Mouse (Mus musculus) E14TG2a.4 (cell line): Measurements from ENCODE around the gene Dera.
A peak's percentile ranks its signal among the peaks of the same experiment; 100 is the strongest.

ENCODE experiments used
- H3K27me3 ChIP-seq: 2 replicates; pipeline ENCODE4 v1.6.1; 2014; ENCODE audit warnings: low read length, control low read depth; ENCODE audit not compliant: insufficient read depth
- H3K36me3 ChIP-seq: 2 replicates; pipeline ENCODE4 v1.6.1; 2014; ENCODE audit warnings: low read length, control low read depth; ENCODE audit not compliant: insufficient read depth
- H3K4me1 ChIP-seq: replicated peaks from 2 replicates; pipeline ENCODE4 v1.6.1; 2014; ENCODE audit warnings: low read depth, low read length, control low read depth
- H3K4me3 ChIP-seq: replicated peaks from 2 replicates; pipeline ENCODE4 v1.5.1; 2014; ENCODE audit warnings: mild to moderate bottlenecking, low read length
- H3K9me3 ChIP-seq: 2 replicates; pipeline ENCODE4 v1.6.1; 2014; ENCODE audit warnings: low read length, control low read depth
- CTCF ChIP-seq: conservative IDR thresholded peaks from 2 replicates; pipeline ENCODE4 v1.5.1; 2014; ENCODE audit warnings: low read length
- NANOG ChIP-seq: IDR thresholded peaks from 2 replicates; pipeline ENCODE4 v1.6.1; 2014; ENCODE audit warnings: borderline replicate concordance, low read length, mixed read lengths
- POU5F1 ChIP-seq: IDR thresholded peaks from 2 replicates; pipeline ENCODE4 v1.6.1; 2014; ENCODE audit warnings: low read length, borderline replicate concordance

Dera gene

DNA sequence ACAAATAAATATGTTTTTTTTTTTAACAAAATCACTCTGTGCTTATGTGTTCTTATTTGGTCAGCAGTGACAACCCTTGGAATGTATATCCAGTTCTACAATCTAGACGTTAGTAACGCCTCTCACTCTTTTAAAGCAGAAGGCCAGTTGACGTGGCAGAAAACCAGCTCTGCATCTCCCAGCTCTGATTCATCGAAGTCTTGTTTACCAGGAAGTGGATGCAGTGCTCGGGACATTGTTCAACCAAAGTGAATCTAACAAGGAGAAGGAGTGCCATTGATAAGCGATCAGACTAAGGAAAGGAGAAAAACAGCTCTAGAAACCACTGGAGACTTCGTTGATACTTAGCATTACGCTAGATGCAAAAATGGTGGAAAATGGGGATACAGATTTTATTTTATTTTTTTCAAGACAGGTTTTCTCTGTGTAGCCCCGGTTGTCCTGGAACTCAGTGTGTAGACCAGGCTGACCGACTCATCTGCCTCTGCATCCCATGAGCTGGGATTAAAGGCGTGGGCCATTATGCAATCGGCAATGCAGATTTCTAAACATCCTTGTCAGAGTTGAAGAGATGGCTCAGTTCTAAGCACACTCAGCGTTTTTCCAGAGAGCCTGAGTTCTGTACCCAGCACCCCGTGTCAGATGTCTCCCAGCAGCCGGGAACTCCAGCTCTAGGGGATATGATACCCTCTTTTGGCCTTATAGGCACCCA, 32.0 kb upstream of the Dera start:
- no peaks in the 10 kb centered on the region for H3K36me3 ChIP-seq
- no peak overlapping the region for H3K4me3 ChIP-seq
- H3K9me3 ChIP-seq, result no peaks in the 10 kb centered on the region; the same call in 1 of the 2 replicates
- H3K4me1 ChIP-seq, result no peaks in the 10 kb centered on the region
- H3K27me3 ChIP-seq, result no peaks in the 10 kb centered on the region
- no peak for TF ChIP-seq CTCF
- no peak for TF ChIP-seq POU5F1
- TF ChIP-seq NANOG, result no peak

DNA sequence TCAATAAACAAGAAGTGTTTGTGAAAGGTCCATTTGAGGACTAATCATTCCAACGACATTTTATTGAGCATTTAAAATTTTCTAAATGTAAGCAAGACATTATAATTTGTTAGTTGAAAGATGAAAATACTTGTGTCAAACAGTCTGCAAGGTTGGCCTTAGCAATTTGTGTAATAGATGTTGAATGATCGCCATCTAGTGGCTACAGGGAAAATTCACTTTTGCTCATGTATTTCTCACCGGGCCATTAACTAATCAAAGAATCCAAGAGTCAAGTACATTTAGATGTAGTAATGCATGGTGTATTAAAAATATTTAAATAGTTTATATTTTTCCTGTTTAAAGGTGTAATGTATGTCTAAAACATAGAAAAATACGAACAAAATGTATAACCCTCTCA, 30.4 kb upstream of the Dera start:
- no peak overlapping the region for H3K4me3 ChIP-seq
- H3K27me3 ChIP-seq, result no peaks in the 10 kb centered on the region
- no peaks in the 10 kb centered on the region for H3K36me3 ChIP-seq
- H3K4me1 ChIP-seq, result no peaks in the 10 kb centered on the region
- no peaks in the 10 kb centered on the region; the same call in 1 of the 2 replicates for H3K9me3 ChIP-seq
- TF ChIP-seq POU5F1 (no peak), NANOG (no peak), CTCF (peak; percentile 61)

DNA sequence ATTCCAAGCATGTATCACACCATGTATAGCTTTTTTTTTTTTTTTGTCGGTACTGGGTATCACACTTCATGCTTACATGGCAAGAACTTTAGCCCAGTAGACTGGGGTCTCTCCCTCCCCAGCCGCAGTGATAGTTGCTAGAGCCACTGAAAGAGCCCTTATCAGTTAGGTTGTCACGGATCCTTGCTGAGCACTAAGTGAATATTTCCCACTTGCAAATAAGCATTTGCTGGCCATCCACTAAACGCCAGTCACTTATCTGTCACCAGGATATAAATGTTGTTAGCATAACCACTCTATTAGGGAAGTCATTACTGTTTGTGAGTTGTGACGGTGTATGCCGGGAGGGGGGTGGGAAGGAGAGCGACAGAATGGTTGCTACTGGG, 19.9 kb upstream of the Dera start:
- H3K27me3 ChIP-seq, result no peaks in the 10 kb centered on the region
- peaks cover 21% of the 10 kb centered on the region for H3K4me1 ChIP-seq
- peaks cover 20% of the 10 kb centered on the region for H3K36me3 ChIP-seq
- H3K4me3 ChIP-seq, result peak overlapping the region; percentile 95
- no peaks in the 10 kb centered on the region for H3K9me3 ChIP-seq
- TF ChIP-seq NANOG (no peak), CTCF (no peak), POU5F1 (no peak)

- Histone ChIP-seq H3K27me3 (no peaks in the 10 kb centered on the region), H3K4me1 (peaks cover 21% of the 10 kb centered on the region), H3K9me3 (no peaks in the 10 kb centered on the region), H3K4me3 (peak within 1 kb of the TSS; percentile 95), H3K36me3 (peaks cover 26% of the 10 kb centered on the region)
- TF ChIP-seq NANOG (no peak), CTCF (no peak), POU5F1 (no peak)
Observed at GRCm38 (mm10) chr6:137734846-137735609, 19.3 kb upstream of the Dera start, which contains the start of gene Strap. Gene Strap (plus strand): TSS chr6:137735078.

DNA sequence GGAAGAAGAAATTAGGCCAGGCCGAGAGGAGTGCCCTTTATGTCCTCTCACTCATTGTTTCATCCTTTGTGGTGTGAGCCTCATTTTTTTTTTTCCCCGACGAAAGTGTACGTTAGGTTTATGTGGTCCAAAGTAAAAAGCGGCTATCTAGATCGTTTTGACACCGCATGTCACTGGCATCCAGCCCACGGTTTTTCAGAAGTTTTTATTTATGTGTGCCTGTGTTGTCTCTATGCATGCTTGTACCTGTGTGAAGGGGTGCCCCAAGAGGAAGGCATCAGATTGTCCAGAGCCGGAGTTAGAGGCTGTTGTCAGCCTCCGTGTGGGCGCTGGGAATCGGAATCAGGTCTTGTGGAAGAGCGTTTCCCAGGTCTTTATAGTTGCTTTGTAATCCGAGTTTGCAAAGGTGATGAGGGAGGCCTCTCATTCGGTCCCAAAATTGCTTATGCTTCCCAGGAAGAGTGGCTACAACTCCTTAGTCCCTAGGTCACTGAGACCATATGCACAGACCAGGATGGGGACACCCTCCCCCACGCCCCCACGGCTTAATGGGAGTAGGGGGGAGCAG, 18.6 kb upstream of the Dera start:
- H3K4me3 ChIP-seq, result peak overlapping the region; percentile 95
- no peak for TF ChIP-seq NANOG
- no peak for TF ChIP-seq POU5F1
- no peak for TF ChIP-seq CTCF
- peaks cover 32% of the 10 kb centered on the region for H3K36me3 ChIP-seq
- no peaks in the 10 kb centered on the region for H3K27me3 ChIP-seq
- no peaks in the 10 kb centered on the region for H3K9me3 ChIP-seq
- peaks cover 21% of the 10 kb centered on the region for H3K4me1 ChIP-seq

DNA sequence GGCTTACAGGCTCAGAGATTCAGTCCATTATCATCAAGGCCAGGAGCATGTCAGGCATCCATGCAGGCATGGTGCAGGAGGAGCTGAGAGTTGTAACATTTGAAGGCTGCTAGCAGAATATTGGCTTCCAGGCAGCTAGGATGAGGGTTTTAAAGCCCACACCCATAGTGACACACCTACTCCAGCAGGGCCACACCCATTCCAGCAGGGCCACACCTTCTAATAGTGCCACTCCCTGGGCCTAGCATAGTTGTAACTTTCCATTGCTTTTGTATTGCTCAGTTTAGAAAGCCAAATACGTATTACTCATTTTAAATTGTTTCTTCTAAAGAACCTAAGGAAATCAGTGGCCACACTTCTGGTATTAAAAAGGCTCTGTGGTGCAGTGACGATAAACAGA, 13.4 kb upstream of the Dera start:
- peaks cover 31% of the 10 kb centered on the region for H3K4me1 ChIP-seq
- H3K9me3 ChIP-seq, result no peaks in the 10 kb centered on the region
- peaks cover 74% of the 10 kb centered on the region for H3K36me3 ChIP-seq
- H3K4me3 ChIP-seq, result no peak overlapping the region
- TF ChIP-seq POU5F1, result no peak
- TF ChIP-seq NANOG, result no peak
- TF ChIP-seq CTCF, result no peak
- no peaks in the 10 kb centered on the region for H3K27me3 ChIP-seq

GRCm38 (mm10) chr6:137744700-137745099, 9.6 kb upstream of the Dera start:
- no peak for TF ChIP-seq POU5F1
- no peak for TF ChIP-seq CTCF
- TF ChIP-seq NANOG, result no peak
- Histone ChIP-seq H3K36me3 (peaks cover 82% of the 10 kb centered on the region), H3K4me3 (no peak overlapping the region)

GRCm38 (mm10) chr6:137747174-137747928, 7.0 kb upstream of the Dera start:
- H3K27me3 ChIP-seq, result no peaks in the 10 kb centered on the region
- H3K9me3 ChIP-seq, result no peaks in the 10 kb centered on the region
- TF ChIP-seq CTCF, result peak; percentile 41
- TF ChIP-seq POU5F1, result no peak
- peaks cover 12% of the 10 kb centered on the region for H3K4me1 ChIP-seq
- H3K36me3 ChIP-seq, result peaks cover 82% of the 10 kb centered on the region
- H3K4me3 ChIP-seq, result no peak overlapping the region

More at GRCm38 (mm10) chr6:137744700-137745099, 9.6 kb upstream of the Dera start:
- Histone ChIP-seq H3K4me1 (peaks cover 14% of the 10 kb centered on the region), H3K27me3 (no peaks in the 10 kb centered on the region), H3K9me3 (no peaks in the 10 kb centered on the region)
